Mouse (Mus musculus): ENCODE measurements around the gene Arl6. TPM values are rescaled to one million over a fixed set of nuclear protein-coding genes. Genes with fewer than 3 reads are reported as not detected.

Arl6 gene
- polyA plus RNA-seq, 1 experiment from 2014 or later = 42.0 TPM

- Histone ChIP-seq H3K4me3 (ENCODE audit: low read length) (no peak overlapping the region), H3K4me2 (replicated peaks; ENCODE audit: low read depth, low read length) (no peak overlapping the region), H3K4me1 (ENCODE audit: control insufficient read depth, insufficient read depth, low read length) (no peaks in the 10 kb centered on the region), H3K27ac (ENCODE audit: low read depth, low read length) (no peak overlapping the region), H3K9ac (ENCODE audit: low read depth, low read length) (no peak overlapping the region), H3K27me3 (ENCODE audit: control insufficient read depth, insufficient read depth, low read length) (no peaks in the 10 kb centered on the region), H3K36me3 (ENCODE audit: control insufficient read depth, insufficient read depth, low read length) (no peaks in the 10 kb centered on the region), H3K9me3 (ENCODE audit: control insufficient read depth, low read length) (no peaks in the 10 kb centered on the region)
- 0 out of 2 replicates have a peak, but pooled peaks have one; percentile 43 for ATAC-seq (ENCODE audit: low FRiP score, low TSS enrichment)
- WGBS = 32% methylated on average over 3 of the region's 3 CpGs
Measured at GRCm38 (mm10) chr16:59617167-59617566, 22.0 kb downstream of the Arl6 start.

DNA sequence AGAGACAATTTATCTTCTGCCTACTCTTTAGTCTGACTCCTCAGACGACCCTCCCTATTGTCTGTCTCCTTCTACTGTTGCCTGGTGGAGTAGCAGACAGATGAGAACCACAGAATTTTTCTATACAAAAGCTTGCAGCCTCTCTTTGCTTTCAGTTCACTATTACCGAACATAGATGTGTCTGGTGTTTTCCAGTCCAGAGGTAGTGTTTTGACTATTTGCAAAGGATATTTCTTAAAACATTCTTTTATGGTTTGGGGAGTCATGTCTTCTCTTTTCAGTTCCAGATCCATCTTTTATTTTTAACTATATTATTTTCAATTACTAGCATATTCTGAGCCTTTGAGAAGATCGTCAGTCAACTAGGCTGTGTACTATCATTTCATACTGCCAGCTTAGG, 23.5 kb downstream of the Arl6 start:
- Histone ChIP-seq H3K4me3 (ENCODE audit: low read length) (no peak overlapping the region), H3K4me1 (ENCODE audit: control insufficient read depth, insufficient read depth, low read length) (no peaks in the 10 kb centered on the region), H3K27ac (ENCODE audit: low read depth, low read length) (no peak overlapping the region), H3K4me2 (replicated peaks; ENCODE audit: low read depth, low read length) (no peak overlapping the region), H3K9ac (ENCODE audit: low read depth, low read length) (no peak overlapping the region), H3K27me3 (ENCODE audit: control insufficient read depth, insufficient read depth, low read length) (no peaks in the 10 kb centered on the region), H3K36me3 (ENCODE audit: control insufficient read depth, insufficient read depth, low read length) (no peaks in the 10 kb centered on the region), H3K9me3 (ENCODE audit: control insufficient read depth, low read length) (no peaks in the 10 kb centered on the region)
- ATAC-seq (ENCODE audit: low FRiP score, low TSS enrichment) = no peak
- 81% methylated on average over 3 of the region's 3 CpGs for WGBS

DNA sequence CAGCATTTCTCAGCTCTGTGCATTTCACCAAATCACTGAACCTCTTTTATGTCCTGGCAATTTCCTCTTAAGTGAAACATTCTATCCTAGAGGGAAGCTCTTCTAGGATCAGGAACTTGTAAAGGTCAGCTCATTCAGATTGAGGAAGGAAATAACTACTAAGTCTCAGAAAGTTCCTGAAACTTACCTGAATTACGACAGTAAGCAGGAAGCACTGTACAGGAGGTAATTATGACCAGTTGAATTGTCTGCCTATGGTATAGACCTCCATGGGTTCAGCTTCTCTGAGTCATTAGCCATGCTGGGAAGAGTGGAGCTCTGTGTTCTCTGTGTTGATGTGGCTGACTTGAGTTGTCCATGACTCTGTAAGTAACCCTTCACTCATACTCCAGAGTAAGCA, 28.4 kb downstream of the Arl6 start:
- no peaks in the 10 kb centered on the region for H3K27me3 ChIP-seq (ENCODE audit: control insufficient read depth, insufficient read depth, low read length)
- no peak overlapping the region for H3K4me2 ChIP-seq (replicated peaks; ENCODE audit: low read depth, low read length)
- no peak overlapping the region for H3K27ac ChIP-seq (ENCODE audit: low read depth, low read length)
- WGBS = 57% methylated on average over 1 of the region's 1 CpGs
- H3K4me3 ChIP-seq (ENCODE audit: low read length) = no peak overlapping the region
- H3K9ac ChIP-seq (ENCODE audit: low read depth, low read length) = no peak overlapping the region
- no peaks in the 10 kb centered on the region for H3K36me3 ChIP-seq (ENCODE audit: control insufficient read depth, insufficient read depth, low read length)
- H3K9me3 ChIP-seq (ENCODE audit: control insufficient read depth, low read length) = no peaks in the 10 kb centered on the region
- H3K4me1 ChIP-seq (ENCODE audit: control insufficient read depth, insufficient read depth, low read length) = no peaks in the 10 kb centered on the region
- no peak for ATAC-seq (ENCODE audit: low FRiP score, low TSS enrichment)

- Histone ChIP-seq H3K4me2 (replicated peaks; ENCODE audit: low read depth, low read length) (peak overlapping the region; percentile 33), H3K9ac (ENCODE audit: low read depth, low read length) (no peak overlapping the region), H3K4me3 (ENCODE audit: low read length) (no peak overlapping the region), H3K36me3 (ENCODE audit: control insufficient read depth, insufficient read depth, low read length) (no peaks in the 10 kb centered on the region), H3K27me3 (ENCODE audit: control insufficient read depth, insufficient read depth, low read length) (no peaks in the 10 kb centered on the region), H3K9me3 (ENCODE audit: control insufficient read depth, low read length) (no peaks in the 10 kb centered on the region; the same call in 1 of the 2 replicates), H3K4me1 (ENCODE audit: control insufficient read depth, insufficient read depth, low read length) (no peaks in the 10 kb centered on the region), H3K27ac (ENCODE audit: low read depth, low read length) (no peak overlapping the region)
- WGBS = 22% methylated on average over 15 of the region's 15 CpGs
- ATAC-seq (ENCODE audit: low FRiP score, low TSS enrichment) = peak; percentile 51; the same call in 1 of the 2 replicates
Measured at GRCm38 (mm10) chr16:59604078-59604781, 35.0 kb downstream of the Arl6 start.

DNA sequence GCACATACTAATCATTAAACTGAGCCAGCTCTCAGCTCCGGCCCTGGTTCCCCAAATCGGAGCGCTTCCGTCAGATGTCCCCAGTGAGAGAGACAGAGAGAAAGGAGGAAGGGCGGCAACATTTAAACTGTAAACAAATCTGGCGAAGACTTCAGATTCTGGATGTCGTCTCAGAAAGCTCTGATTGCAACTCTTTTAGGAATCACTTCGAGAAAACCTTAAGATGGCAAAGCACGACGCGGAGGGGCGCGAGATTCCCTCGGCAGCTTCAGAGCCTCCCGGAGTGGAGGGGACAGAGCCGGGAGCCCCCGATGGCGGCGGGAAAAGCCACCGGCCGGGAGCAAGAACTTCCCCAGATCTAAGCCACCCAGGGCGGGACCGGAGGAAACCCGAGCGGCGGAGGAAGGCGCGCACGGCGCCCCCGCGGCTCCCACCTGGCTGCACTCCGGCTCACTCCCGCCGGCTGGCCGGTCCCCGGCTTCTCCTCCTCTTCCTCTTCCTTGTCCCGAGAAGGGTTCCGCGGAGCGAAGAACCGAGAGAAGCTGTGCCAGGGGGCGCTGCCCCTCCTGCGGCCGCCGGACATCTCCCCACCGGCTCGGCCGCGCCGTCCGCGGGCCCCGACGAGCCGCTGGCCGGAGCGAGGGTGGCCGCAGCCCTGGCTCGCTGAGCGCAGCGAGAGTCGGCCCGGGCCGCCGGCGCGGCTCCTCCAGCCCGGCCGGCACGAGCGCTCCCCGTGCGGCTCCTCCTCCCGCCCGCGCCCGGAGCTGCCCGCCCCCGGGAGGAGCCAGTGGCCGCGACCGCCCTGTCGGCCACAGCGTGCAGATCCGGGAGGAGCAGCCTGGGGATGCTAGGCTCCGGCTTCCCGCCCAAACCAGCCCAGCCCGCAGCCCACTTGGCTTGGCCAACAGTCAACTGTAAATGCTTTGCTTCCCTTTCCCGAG, 38.6 kb downstream of the Arl6 start, which contains the start of gene Crybg3:
Crybg3 (minus strand) TSS at position 669 of the 941 bp plus-strand sequence.
- Histone ChIP-seq H3K4me1 (ENCODE audit: control insufficient read depth, insufficient read depth, low read length) (no peaks in the 10 kb centered on the region), H3K9me3 (ENCODE audit: control insufficient read depth, low read length) (no peaks in the 10 kb centered on the region; the same call in 1 of the 2 replicates), H3K4me2 (replicated peaks; ENCODE audit: low read depth, low read length) (peak within 1 kb of the TSS; percentile 60), H3K36me3 (ENCODE audit: control insufficient read depth, insufficient read depth, low read length) (no peaks in the 10 kb centered on the region), H3K27me3 (ENCODE audit: control insufficient read depth, insufficient read depth, low read length) (no peaks in the 10 kb centered on the region), H3K27ac (ENCODE audit: low read depth, low read length) (peak within 1 kb of the TSS; percentile 93), H3K9ac (ENCODE audit: low read depth, low read length) (peak within 1 kb of the TSS; percentile 84), H3K4me3 (ENCODE audit: low read length) (peak within 1 kb of the TSS; percentile 80)
- 1% methylated on average over 56 of the region's 90 CpGs for WGBS
- ATAC-seq (ENCODE audit: low FRiP score, low TSS enrichment) = peak; percentile 97

- Histone ChIP-seq H3K27ac (ENCODE audit: low read depth, low read length) (peak overlapping the region; percentile 93; the same call in 1 of the 2 replicates), H3K9ac (ENCODE audit: low read depth, low read length) (peak overlapping the region; percentile 84), H3K4me3 (ENCODE audit: low read length) (peak overlapping the region; percentile 80), H3K9me3 (ENCODE audit: control insufficient read depth, low read length) (no peaks in the 10 kb centered on the region; the same call in 1 of the 2 replicates), H3K4me2 (replicated peaks; ENCODE audit: low read depth, low read length) (peak overlapping the region; percentile 60), H3K4me1 (ENCODE audit: control insufficient read depth, insufficient read depth, low read length) (no peaks in the 10 kb centered on the region), H3K27me3 (ENCODE audit: control insufficient read depth, insufficient read depth, low read length) (no peaks in the 10 kb centered on the region), H3K36me3 (ENCODE audit: control insufficient read depth, insufficient read depth, low read length) (no peaks in the 10 kb centered on the region)
- 0 out of 2 replicates have a peak, but pooled peaks have one; percentile 12 for ATAC-seq (ENCODE audit: low FRiP score, low TSS enrichment)
- 19% methylated on average over 17 of the region's 17 CpGs for WGBS
Measured at GRCm38 (mm10) chr16:59599411-59600265, 39.6 kb downstream of the Arl6 start.

DNA sequence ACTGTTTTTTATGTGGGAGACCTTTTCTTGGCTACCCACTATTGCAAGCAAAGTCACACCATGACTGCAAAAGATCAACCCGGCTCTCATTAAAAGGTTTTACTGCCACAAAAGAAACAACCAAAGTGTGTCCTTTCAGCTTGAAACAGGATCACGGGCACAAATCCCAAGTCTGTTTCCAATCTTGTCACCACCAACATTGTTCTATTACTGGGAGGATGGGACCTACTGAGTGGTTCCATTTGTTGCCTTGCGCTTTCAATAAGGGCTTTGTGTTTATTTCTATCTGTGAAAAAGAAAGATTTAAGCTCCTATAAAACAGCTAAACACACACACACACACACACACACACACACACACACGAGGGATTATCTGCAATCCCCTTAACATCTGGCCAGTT, 40.2 kb downstream of the Arl6 start:
- H3K9ac ChIP-seq (ENCODE audit: low read depth, low read length) = no peak overlapping the region
- H3K9me3 ChIP-seq (ENCODE audit: control insufficient read depth, low read length) = no peaks in the 10 kb centered on the region; the same call in 1 of the 2 replicates
- no peak for ATAC-seq (ENCODE audit: low FRiP score, low TSS enrichment)
- peak overlapping the region; percentile 80; the same call in 1 of the 2 replicates for H3K4me3 ChIP-seq (ENCODE audit: low read length)
- no peaks in the 10 kb centered on the region for H3K27me3 ChIP-seq (ENCODE audit: control insufficient read depth, insufficient read depth, low read length)
- no peaks in the 10 kb centered on the region for H3K4me1 ChIP-seq (ENCODE audit: control insufficient read depth, insufficient read depth, low read length)
- H3K4me2 ChIP-seq (replicated peaks; ENCODE audit: low read depth, low read length) = peak overlapping the region; percentile 60
- no peaks in the 10 kb centered on the region for H3K36me3 ChIP-seq (ENCODE audit: control insufficient read depth, insufficient read depth, low read length)
- WGBS = 30% methylated on average over 4 of the region's 4 CpGs
- no peak overlapping the region for H3K27ac ChIP-seq (ENCODE audit: low read depth, low read length)

- Histone ChIP-seq H3K4me1 (ENCODE audit: control insufficient read depth, insufficient read depth, low read length) (no peaks in the 10 kb centered on the region), H3K4me2 (replicated peaks; ENCODE audit: low read depth, low read length) (no peak overlapping the region), H3K27ac (ENCODE audit: low read depth, low read length) (no peak overlapping the region), H3K4me3 (ENCODE audit: low read length) (no peak overlapping the region), H3K9me3 (ENCODE audit: control insufficient read depth, low read length) (no peaks in the 10 kb centered on the region; the same call in 1 of the 2 replicates), H3K9ac (ENCODE audit: low read depth, low read length) (no peak overlapping the region), H3K27me3 (ENCODE audit: control insufficient read depth, insufficient read depth, low read length) (no peaks in the 10 kb centered on the region), H3K36me3 (ENCODE audit: control insufficient read depth, insufficient read depth, low read length) (no peaks in the 10 kb centered on the region)
- no peak for ATAC-seq (ENCODE audit: low FRiP score, low TSS enrichment)
- 93% methylated on average over 6 of the region's 6 CpGs for WGBS
Measured at GRCm38 (mm10) chr16:59597256-59597655, 41.9 kb downstream of the Arl6 start.
